Mouse (Mus musculus) CH12.LX (cell line): Measurements from ENCODE around the gene Cyp2j6. TPM values are rescaled to one million over a fixed set of nuclear protein-coding genes. Genes with fewer than 3 reads are reported as not detected.

Source experiments
- DNase-seq: peaks from one replicate; pipeline ENCODE4 v3.0.0-alpha.2; 2013; ENCODE audit errors: extremely low read depth
- H3K27ac ChIP-seq: 2 replicates; pipeline ENCODE4 v1.5.1; 2012; ENCODE audit warnings: low read depth, mild to moderate bottlenecking, control low read depth, moderate library complexity; ENCODE audit not compliant: insufficient read depth
- H3K27me3 ChIP-seq: replicated peaks from 2 replicates; pipeline ENCODE3; 2012; ENCODE audit warnings: inconsistent platforms
- H3K36me3 ChIP-seq, 2 experiments: replicated peaks in 1 of 2; 2 replicates each; pipeline versions ENCODE3 to v1.6.1; 2012; ENCODE audit warnings: inconsistent platforms in 1 of 2, low read length in 1 of 2, mild to moderate bottlenecking in 1 of 2, mixed read lengths in 1 of 2, moderate library complexity in 1 of 2; ENCODE audit not compliant: control insufficient read depth in 1 of 2, insufficient read depth in 1 of 2
- H3K4me1 ChIP-seq, 2 experiments: 2 replicates each; pipeline ENCODE4 v1.6.1; 2012; ENCODE audit warnings: inconsistent platforms in 1 of 2, moderate library complexity in 1 of 2; ENCODE audit not compliant: insufficient read depth in 2 of 2, control insufficient read depth in 1 of 2
- H3K4me2 ChIP-seq: 2 replicates; pipeline ENCODE4 v1.6.1; 2012; ENCODE audit warnings: low read depth, mild to moderate bottlenecking, control low read depth; ENCODE audit not compliant: poor library complexity, insufficient read depth, severe bottlenecking
- H3K4me3 ChIP-seq, 3 experiments: fragments of 150-350 bp in 1 of 3; sonication (generic) in 1 of 3; replicated peaks in 1 of 3; 2 replicates each; pipeline versions ENCODE3 to v1.5.1; 2011 to 2012; ENCODE audit warnings: low read depth in 2 of 3, low read length in 2 of 3, mild to moderate bottlenecking in 2 of 3, moderate library complexity in 2 of 3, control low read depth in 1 of 3, improper control_type of control experiment in 1 of 3, inconsistent platforms in 1 of 3, mixed read lengths in 1 of 3; ENCODE audit not compliant: poor library complexity in 1 of 3
- H3K79me2 ChIP-seq: replicated peaks from 2 replicates; pipeline ENCODE4 v1.6.1; 2012; ENCODE audit warnings: mild to moderate bottlenecking, moderate library complexity; ENCODE audit not compliant: control insufficient read depth, poor library complexity, insufficient read depth, severe bottlenecking; ENCODE audit errors: extremely low read depth
- H3K9ac ChIP-seq: 2 replicates; pipeline ENCODE4 v1.6.1; 2012; ENCODE audit warnings: low read depth, mild to moderate bottlenecking, control low read depth, moderate library complexity; ENCODE audit not compliant: insufficient read depth
- H3K9me3 ChIP-seq: replicated peaks from 2 replicates; pipeline ENCODE3; 2012; ENCODE audit warnings: low read length, inconsistent platforms, mixed read lengths
- BHLHE40 ChIP-seq: IDR thresholded peaks from 2 replicates; pipeline ENCODE4 v1.6.1; 2011; ENCODE audit warnings: mild to moderate bottlenecking, low read depth, low read length, improper control_type of control experiment
- EP300 ChIP-seq: IDR thresholded peaks from 2 replicates; pipeline ENCODE4 v1.6.1; 2011; ENCODE audit warnings: low read length, improper control_type of control experiment
- GABPA ChIP-seq: IDR thresholded peaks from 2 replicates; pipeline ENCODE4 v1.6.1; 2012; ENCODE audit warnings: low read depth, low read length, improper control_type of control experiment, inconsistent platforms; ENCODE audit not compliant: insufficient replicate concordance
- HCFC1 ChIP-seq: IDR thresholded peaks from 2 replicates; pipeline ENCODE4 v1.6.1; 2012; ENCODE audit warnings: low read depth, mild to moderate bottlenecking, inconsistent platforms, low read length, improper control_type of control experiment
- JUND ChIP-seq: conservative IDR thresholded peaks from 2 replicates; pipeline ENCODE4 v1.6.1; 2011; ENCODE audit warnings: low read depth, low read length, improper control_type of control experiment
- KAT2A ChIP-seq: IDR thresholded peaks from 2 replicates; pipeline ENCODE4 v1.6.1; 2012; ENCODE audit warnings: low read length, improper control_type of control experiment, inconsistent platforms; ENCODE audit not compliant: insufficient replicate concordance
- MAZ ChIP-seq: IDR thresholded peaks from 2 replicates; pipeline ENCODE4 v1.6.1; 2012; ENCODE audit warnings: low read depth, mild to moderate bottlenecking, inconsistent platforms, low read length, improper control_type of control experiment, moderate library complexity
- MEF2A ChIP-seq: IDR thresholded peaks from 2 replicates; pipeline ENCODE4 v1.6.1; 2014; ENCODE audit warnings: low read depth, mild to moderate bottlenecking, inconsistent platforms, low read length, improper control_type of control experiment, borderline replicate concordance
- MXI1 ChIP-seq: IDR thresholded peaks from 2 replicates; pipeline ENCODE4 v1.6.1; 2011; ENCODE audit warnings: mild to moderate bottlenecking, low read depth, low read length, improper control_type of control experiment
- MYC ChIP-seq: IDR thresholded peaks from 2 replicates; pipeline ENCODE4 v1.6.1; 2011; ENCODE audit warnings: low read depth, mild to moderate bottlenecking, improper control_type of control experiment, low read length
- NELFE ChIP-seq: IDR thresholded peaks from 2 replicates; pipeline ENCODE4 v1.6.1; 2011; ENCODE audit warnings: low read depth, low read length, improper control_type of control experiment
- NRF1 ChIP-seq: IDR thresholded peaks from 2 replicates; pipeline ENCODE4 v1.6.1; 2014; ENCODE audit warnings: low read depth, mild to moderate bottlenecking, inconsistent platforms, low read length, improper control_type of control experiment, moderate library complexity
- RAD21 ChIP-seq: IDR thresholded peaks from 2 replicates; pipeline ENCODE4 v1.6.1; 2011; ENCODE audit warnings: low read depth, mild to moderate bottlenecking, low read length, improper control_type of control experiment, moderate library complexity
- SIN3A ChIP-seq: IDR thresholded peaks from 2 replicates; pipeline ENCODE4 v1.6.1; 2012; ENCODE audit warnings: low read length, improper control_type of control experiment, inconsistent platforms
- TBP ChIP-seq: conservative IDR thresholded peaks from 2 replicates; pipeline ENCODE4 v1.6.1; 2011; ENCODE audit warnings: low read depth, low read length, improper control_type of control experiment
- TCF12 ChIP-seq: IDR thresholded peaks from 2 replicates; pipeline ENCODE4 v1.6.1; 2014; ENCODE audit warnings: low read depth, mild to moderate bottlenecking, inconsistent platforms, low read length, improper control_type of control experiment
- USF2 ChIP-seq: conservative IDR thresholded peaks from 2 replicates; pipeline ENCODE4 v1.6.1; 2011; ENCODE audit warnings: low read depth, low read length, improper control_type of control experiment
- ZC3H11A ChIP-seq: IDR thresholded peaks from 2 replicates; pipeline ENCODE4 v1.6.1; 2012; ENCODE audit warnings: low read depth, mild to moderate bottlenecking, inconsistent platforms, low read length, improper control_type of control experiment
- ZMIZ1 ChIP-seq: IDR thresholded peaks from 2 replicates; pipeline ENCODE4 v1.6.1; 2012; ENCODE audit warnings: low read depth, mild to moderate bottlenecking, inconsistent platforms, low read length, improper control_type of control experiment
- dilution Hi-C: fragments of 300-500 bp; cut with MboI; formaldehyde crosslinking; loops from 2 replicates; pipeline ENCODE4 v1.14.3; 2020; ENCODE audit warnings: low sequenced_read_pairs; ENCODE audit not compliant: extremely low pct_unique_long_range_greater_than_20kb, extremely low pct_ligation_motif_present
- in situ Hi-C: fragments of 300-500 bp; cut with MboI; formaldehyde crosslinking; loops from 3 replicates; pipeline ENCODE4 v1.14.3; 2019; ENCODE audit warnings: low sequenced_read_pairs, low pct_ligation_motif_present, low pct_unique_long_range_greater_than_20kb, mixed read lengths
- polyA plus RNA-seq: library from polyadenylated mRNA; unstranded; fragments of >175 nt; gene quantifications from 2 replicates; pipeline ENCODE4 v1.2.1, GENCODE M21; 2012; ENCODE audit warnings: low read depth; ENCODE audit not compliant: insufficient read length
- total RNA-seq, 2 experiments: library from RNA; depleted of rRNA; stranded (reverse); fragments of 300-350 nt in 1 of 2; fragments of >200 nt in 1 of 2; gene quantifications; 2 replicates each; pipeline ENCODE4 v1.2.3; 2012 to 2014

Cyp2j6 gene
- total and polyA plus RNA-seq, 3 experiments = not detected

- H3K27ac ChIP-seq = no peak overlapping the region
- dilution Hi-C loops = no loop called here
Observed at GRCm38 (mm10) chr4:96551619-96552018, 1.8 kb downstream of the Cyp2j6 start.

GRCm38 (mm10) chr4:96545976-96546375 is 7.5 kb downstream of the Cyp2j6 start:
- dilution Hi-C loops (no loop called here), in situ Hi-C loops (no loop called here)
- TF ChIP-seq TBP = no peak
- no peak for TF ChIP-seq KAT2A
- no peak for TF ChIP-seq EP300
- TF ChIP-seq SIN3A = no peak
- TF ChIP-seq USF2 = no peak
- TF ChIP-seq MXI1 = no peak
- no peak for TF ChIP-seq MEF2A
- TF ChIP-seq TCF12 = no peak
- TF ChIP-seq MAZ = no peak
- no peak for TF ChIP-seq NRF1
- no peak for TF ChIP-seq RAD21
- TF ChIP-seq ZC3H11A = no peak
- TF ChIP-seq GABPA = no peak
- no peak for TF ChIP-seq JUND
- TF ChIP-seq BHLHE40 = no peak
- TF ChIP-seq ZMIZ1 = no peak
- no peak for TF ChIP-seq NELFE
- TF ChIP-seq, all 38 proteins: peak for 0

More at GRCm38 (mm10) chr4:96551619-96552018, 1.8 kb downstream of the Cyp2j6 start:
- no peaks in the 10 kb centered on the region for H3K79me2 ChIP-seq
- no peak overlapping the region for H3K9ac ChIP-seq
- no peak for DNase-seq
- TF ChIP-seq TCF12 (no peak), NELFE (no peak), MAZ (no peak), NRF1 (no peak), MYC (no peak), KAT2A (no peak), HCFC1 (no peak)
- in situ Hi-C loops = no loop called here
- no peaks in the 10 kb centered on the region for H3K27me3 ChIP-seq
- no peak overlapping the region for H3K4me3 ChIP-seq
- H3K9me3 ChIP-seq = peaks cover 34% of the 10 kb centered on the region
- H3K4me1 ChIP-seq = no peaks in the 10 kb centered on the region
- H3K36me3 ChIP-seq = no peaks in the 10 kb centered on the region
- no peak overlapping the region for H3K4me2 ChIP-seq

More at GRCm38 (mm10) chr4:96545976-96546375, 7.5 kb downstream of the Cyp2j6 start:
- Histone ChIP-seq H3K4me1 (no peaks in the 10 kb centered on the region), H3K27me3 (no peaks in the 10 kb centered on the region), H3K27ac (no peak overlapping the region), H3K79me2 (no peaks in the 10 kb centered on the region), H3K9ac (no peak overlapping the region), H3K9me3 (peaks cover 21% of the 10 kb centered on the region), H3K4me3 (no peak overlapping the region), H3K4me2 (no peak overlapping the region), H3K36me3 (no peaks in the 10 kb centered on the region)
- DNase-seq = no peak
